ENCODE assay signal across 14 mouse cellular contexts in genomic region chr9:61332226-61332936, GRCm38 (mm10).
"Had no signal": no experiment of that assay in that cellular context is flagged by ENCODE, and none has a peak within 500 bp of the region (broad histone marks: within the 10 kb centered on the region; RNA-seq: fewer than 3 reads in every experiment).

No protein-coding gene starts in this region.

- H3K4me3 ChIP-seq: kidney, embryonic 15.5 days; left cerebral cortex, adult 2 months; limb, embryonic 15.5 days; liver, embryonic 13.5 days; lung, embryonic 15.5 days; midbrain, embryonic 13.5 days; myocyte; neural tube, embryonic 12.5 days; stomach, embryonic 15.5 days had no signal

- H3K36me3 ChIP-seq: kidney, embryonic 15.5 days; limb, embryonic 15.5 days; liver, embryonic 13.5 days; lung, embryonic 15.5 days; midbrain, embryonic 13.5 days; neural tube, embryonic 12.5 days; stomach, embryonic 15.5 days had no signal

- H3K9ac ChIP-seq: kidney, embryonic 15.5 days; limb, embryonic 15.5 days; liver, embryonic 13.5 days; liver, postnatal 0 days; lung, embryonic 15.5 days; midbrain, embryonic 13.5 days; neural tube, embryonic 12.5 days; stomach, embryonic 15.5 days had no signal

- H3K4me2 ChIP-seq: kidney, embryonic 15.5 days; limb, embryonic 15.5 days; liver, embryonic 13.5 days; lung, embryonic 15.5 days; midbrain, embryonic 13.5 days; neural tube, embryonic 12.5 days; stomach, embryonic 15.5 days had no signal

- DNase-seq: kidney, adult 2 months; kidney, postnatal 14 days; liver, embryonic 13.5 days; liver, postnatal 0 days; lung, postnatal 14 days had no signal

- H3K27ac ChIP-seq: kidney, embryonic 15.5 days; left cerebral cortex, adult 2 months; limb, embryonic 15.5 days; liver, embryonic 13.5 days; lung, embryonic 15.5 days; macrophage; midbrain, embryonic 13.5 days; neural tube, embryonic 12.5 days; stomach, embryonic 15.5 days had no signal

- H3K9me3 ChIP-seq: kidney, embryonic 15.5 days; limb, embryonic 15.5 days; liver, embryonic 13.5 days; lung, embryonic 15.5 days; midbrain, embryonic 13.5 days; neural tube, embryonic 12.5 days; stomach, embryonic 15.5 days had no signal

- ATAC-seq: liver, postnatal 0 days; midbrain, embryonic 13.5 days had no signal
